Mouse (Mus musculus): ENCODE results near the gene Nr2e3.

DNA sequence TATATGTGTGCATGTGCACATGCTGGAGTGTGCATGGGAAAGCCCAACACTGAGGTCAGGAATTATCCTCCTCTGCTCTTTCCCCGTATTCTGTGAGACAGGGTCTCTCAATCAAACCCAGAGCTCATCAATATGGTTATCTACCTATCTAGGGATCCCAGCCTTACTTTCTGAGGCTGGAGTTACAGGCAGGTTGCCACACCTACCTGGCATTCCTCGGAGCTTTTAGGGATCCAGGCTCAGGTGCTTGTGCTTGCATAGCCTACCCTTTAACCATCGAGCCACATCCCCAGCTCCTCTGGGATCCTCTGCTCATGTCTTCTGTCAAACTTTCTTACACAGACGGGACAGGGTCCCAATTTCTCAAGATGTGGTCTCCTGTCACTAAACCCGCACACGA lies 4.0 kb downstream of the Nr2e3 start:
- TF ChIP-seq CTCF (IDR thresholded peaks at IDR 0.05; ENCODE audit: control insufficient read depth, insufficient read depth, low read length), result no peak
- TF ChIP-seq POLR2A (IDR thresholded peaks at IDR 0.05; ENCODE audit: borderline replicate concordance, control insufficient read depth, low read depth, low read length), result no peak
